Mouse (Mus musculus) cortical plate, adult 2 months (tissue): Measurements from ENCODE around the gene Bmpr1a. TPM values are rescaled to one million over a fixed set of nuclear protein-coding genes. Genes with fewer than 3 reads are reported as not detected.
"Not testable (repeated sequence)": the region's sequence is repeated elsewhere in the genome, so short reads cannot be mapped to it uniquely, and the experiment has no call there.

Experiments used
- H3K27ac ChIP-seq: fragments of 200-500 bp; 2 replicates; pipeline ENCODE4 v1.5.1; 2012; ENCODE audit warnings: low read length, control low read depth, inconsistent platforms; ENCODE audit not compliant: insufficient read depth
- H3K4me1 ChIP-seq: fragments of 200-500 bp; 2 replicates; pipeline ENCODE4 v1.6.1; 2011; ENCODE audit warnings: low read length; ENCODE audit not compliant: control insufficient read depth, insufficient read depth
- H3K4me3 ChIP-seq: fragments of 200-500 bp; 2 replicates; pipeline ENCODE4 v1.5.1; 2011; ENCODE audit warnings: mild to moderate bottlenecking, low read length, control low read depth; ENCODE audit not compliant: insufficient read depth
- CTCF ChIP-seq: fragments of 200-500 bp; IDR thresholded peaks from 2 replicates; pipeline ENCODE4 v1.5.1; 2011; ENCODE audit warnings: mild to moderate bottlenecking, control low read depth, low read length; ENCODE audit not compliant: insufficient read depth; ENCODE audit errors: extremely low read depth
- POLR2A ChIP-seq: fragments of 200-500 bp; IDR thresholded peaks from 2 replicates; pipeline ENCODE4 v1.6.1; 2011; ENCODE audit warnings: mild to moderate bottlenecking, low read length, control low read depth; ENCODE audit not compliant: insufficient read depth; ENCODE audit errors: extremely low read depth
- polyA plus RNA-seq: library from polyadenylated mRNA; depleted of rRNA; stranded (reverse); fragments of >200 nt; gene quantifications from 2 replicates; pipeline ENCODE4 v1.2.3, GENCODE M21; 2012; rRNA removed

Gene Bmpr1a
- polyA plus RNA-seq, 1 experiment: 21.5 TPM

DNA sequence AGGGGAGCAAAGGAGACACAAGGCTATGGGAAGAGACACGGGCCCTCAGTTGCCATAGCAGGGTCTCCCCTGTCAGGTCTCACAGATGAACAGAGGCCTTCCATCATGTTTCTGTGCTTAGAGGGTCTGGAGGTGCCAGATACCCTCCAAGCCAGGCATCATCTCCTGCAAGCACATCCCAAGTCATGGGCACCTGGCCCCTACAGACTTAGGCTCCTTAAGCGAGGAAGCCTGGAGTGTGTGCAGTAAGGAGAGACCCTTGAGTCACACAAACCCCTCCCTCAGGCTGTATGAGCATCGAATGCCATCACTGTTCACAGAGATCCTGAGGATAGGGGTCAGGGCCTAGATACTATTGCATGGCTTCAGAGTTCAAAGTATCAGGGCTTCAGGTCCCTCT, 132.2 kb downstream of the Bmpr1a start:
- H3K27ac ChIP-seq: no peak overlapping the region
- H3K4me1 ChIP-seq: no peaks in the 10 kb centered on the region

DNA sequence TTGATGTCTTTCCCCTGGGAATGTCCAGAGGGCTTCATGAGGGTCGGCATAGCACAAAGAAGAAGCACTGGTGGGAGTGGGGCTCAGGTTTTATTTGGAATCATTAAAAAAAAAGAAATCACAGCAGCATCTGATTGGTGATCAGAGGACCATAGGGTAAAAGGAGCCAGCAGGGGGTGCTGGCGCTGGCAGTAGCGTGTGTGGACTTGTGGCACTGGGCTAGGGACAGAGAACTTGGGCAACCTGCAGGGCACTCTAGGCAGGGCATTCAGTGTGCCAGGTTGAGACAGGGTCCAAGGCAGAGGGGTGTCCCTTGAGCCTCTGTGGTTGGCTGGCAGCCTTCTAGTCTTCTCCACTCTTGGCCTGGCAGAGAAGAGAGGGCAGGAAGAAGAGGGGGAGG, 132.9 kb downstream of the Bmpr1a start:
- Histone ChIP-seq H3K4me3 (no peak overlapping the region), H3K27ac (no peak overlapping the region), H3K4me1 (no peaks in the 10 kb centered on the region)
- peak; percentile 19; the same call in 1 of the 2 replicates for TF ChIP-seq CTCF
- no peak for TF ChIP-seq POLR2A

More for the DNA sequence above, 132.2 kb downstream of the Bmpr1a start:
- H3K4me3 ChIP-seq: no peak overlapping the region
- TF ChIP-seq CTCF (no peak), POLR2A (no peak)

GRCm38 (mm10) chr14:34365147-34365507, 138.0 kb downstream of the Bmpr1a start:
- no peak overlapping the region for H3K4me3 ChIP-seq
- H3K4me1 ChIP-seq: peaks cover 3% of the 10 kb centered on the region; the same call in 1 of the 2 replicates
- no peak overlapping the region for H3K27ac ChIP-seq
- TF ChIP-seq CTCF: no peak
- TF ChIP-seq POLR2A: no peak

DNA sequence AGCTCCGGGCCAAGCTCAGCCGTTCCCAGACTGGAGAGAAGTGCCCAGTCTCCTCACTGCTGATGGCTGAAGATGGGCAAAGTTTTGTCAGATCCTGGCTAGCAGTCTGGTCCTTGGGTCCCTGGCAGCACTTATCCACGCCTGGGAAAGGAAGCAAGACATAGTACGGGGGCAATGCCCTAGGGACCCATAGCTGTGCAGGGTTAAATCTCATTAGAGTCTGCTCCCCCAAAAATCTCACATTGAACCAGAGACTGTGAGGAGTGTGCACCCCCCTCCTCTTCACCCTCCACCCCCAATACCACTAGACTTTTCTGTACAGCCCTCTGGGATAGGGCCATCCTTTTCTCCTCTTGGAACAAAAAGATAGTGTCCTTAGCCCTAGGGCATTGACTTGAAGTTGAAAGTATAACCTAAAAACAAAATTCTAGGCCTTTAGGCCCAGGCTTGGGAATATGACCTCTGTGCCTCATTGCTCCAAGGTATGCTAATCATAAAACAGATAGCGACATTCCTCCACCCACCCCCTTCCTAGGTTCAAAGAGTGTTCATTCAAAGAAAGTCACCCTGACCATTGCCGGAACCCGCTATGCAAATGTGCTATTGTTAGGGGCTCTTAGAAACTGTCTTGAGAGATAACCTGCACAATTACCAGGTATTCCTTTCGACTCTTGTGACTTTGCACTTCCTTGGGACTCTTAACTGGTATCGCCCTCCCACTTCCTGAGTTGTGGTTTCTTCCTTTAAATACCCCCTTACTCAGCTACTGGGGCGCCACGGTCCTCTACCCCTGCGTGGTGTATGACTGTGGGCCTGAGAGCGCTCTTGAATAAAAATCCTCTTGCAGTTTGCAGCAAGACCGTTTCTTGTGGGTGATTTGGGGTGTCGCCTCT, 138.6 kb downstream of the Bmpr1a start:
- not testable (repeated sequence) for H3K4me1 ChIP-seq, H3K27ac ChIP-seq
- H3K4me3 ChIP-seq: peak overlapping the region; percentile 43

GRCm38 (mm10) chr14:34363490-34364253, 139.5 kb downstream of the Bmpr1a start:
- TF ChIP-seq POLR2A (0 out of 2 replicates have a peak, but pooled peaks have one; percentile 27), CTCF (no peak)
- Histone ChIP-seq H3K27ac (peak overlapping the region; percentile 51; the same call in 1 of the 2 replicates), H3K4me3 (peak overlapping the region; percentile 43)

DNA sequence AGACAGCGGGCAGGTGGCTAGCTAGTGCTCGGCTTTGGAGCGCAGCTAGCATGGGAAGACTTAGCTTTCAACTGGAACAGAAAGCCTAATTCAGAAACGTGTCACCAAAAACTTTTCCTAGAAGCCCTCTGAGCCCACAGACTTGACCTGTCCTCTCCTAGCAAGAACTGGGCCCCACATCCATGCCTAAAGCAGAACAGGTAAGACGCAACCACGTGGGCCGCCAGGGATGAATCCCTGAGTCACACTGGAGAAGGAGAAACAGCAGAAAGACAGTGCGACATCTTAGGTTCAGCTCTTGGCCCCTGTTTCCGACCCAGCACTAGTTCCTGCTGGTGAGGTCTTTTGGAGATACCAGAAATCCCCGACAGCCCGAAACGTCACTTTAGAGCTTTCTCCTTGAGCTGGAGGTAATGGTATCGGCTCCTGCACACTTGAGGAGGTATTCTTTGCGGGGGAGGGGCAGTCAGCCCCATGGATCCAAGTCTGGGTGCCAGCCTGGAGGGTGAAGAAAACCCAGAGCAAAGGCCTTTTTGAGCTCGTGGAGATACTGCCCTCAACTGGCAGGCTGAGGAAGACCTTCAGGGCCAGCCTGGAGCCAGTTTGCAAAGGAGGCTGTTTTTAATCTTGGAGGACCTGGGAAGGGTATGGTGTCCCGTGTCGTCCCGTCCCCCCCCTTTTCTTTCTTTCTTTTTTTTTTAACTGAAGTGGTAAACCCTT, 140.3 kb downstream of the Bmpr1a start:
- peak; percentile 67 for TF ChIP-seq CTCF
- no peak for TF ChIP-seq POLR2A
- Histone ChIP-seq H3K4me1 (peaks cover 4% of the 10 kb centered on the region; the same call in 1 of the 2 replicates), H3K4me3 (peak overlapping the region; percentile 43), H3K27ac (no peak overlapping the region)

More at GRCm38 (mm10) chr14:34363490-34364253, 139.5 kb downstream of the Bmpr1a start:
- peaks cover 3% of the 10 kb centered on the region; the same call in 1 of the 2 replicates for H3K4me1 ChIP-seq

DNA sequence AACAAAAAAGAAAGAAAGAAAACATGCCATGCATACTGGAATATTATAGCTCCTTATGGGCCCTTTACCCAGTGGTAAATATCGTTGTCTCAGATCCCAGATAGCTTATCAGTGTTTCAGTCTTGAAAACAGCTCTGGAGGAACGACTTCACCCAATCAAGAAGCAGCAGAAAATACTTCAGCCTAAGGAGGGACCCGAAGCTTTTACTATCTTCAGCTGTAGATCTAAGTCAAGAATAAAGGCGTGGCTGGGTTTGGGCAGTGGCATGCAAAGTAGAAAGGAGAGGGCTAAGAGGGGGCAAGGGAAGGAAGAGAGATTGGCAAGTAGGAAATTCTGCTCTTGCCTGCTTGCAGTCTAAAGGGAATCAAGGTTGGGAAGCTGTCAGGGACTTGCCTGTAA, 141.0 kb downstream of the Bmpr1a start:
- Histone ChIP-seq H3K4me3 (no peak overlapping the region), H3K4me1 (peaks cover 4% of the 10 kb centered on the region; the same call in 1 of the 2 replicates), H3K27ac (no peak overlapping the region)
- TF ChIP-seq CTCF (no peak), POLR2A (no peak)

Other genes starting within 250 kb of the Bmpr1a start
- gene Shld2, start 192.8 kb downstream of the Bmpr1a start, polyA plus RNA-seq: 4.1 and 4.6 TPM in 2 replicates
- gene Glud1, start 192.6 kb downstream of the Bmpr1a start, polyA plus RNA-seq: 174 and 177 TPM in 2 replicates
- not detected in 2 replicates for gene Fam25c, start 147.9 kb downstream of the Bmpr1a start, polyA plus RNA-seq
- 6.1 and 9.1 TPM in 2 replicates for gene Sncg, start 128.6 kb downstream of the Bmpr1a start, polyA plus RNA-seq
- 3.2 and 3.4 TPM in 2 replicates for gene Mmrn2, start 127.9 kb downstream of the Bmpr1a start, polyA plus RNA-seq
- not detected in 2 replicates for gene 9230112D13Rik, start 19.5 kb upstream of the Bmpr1a start, polyA plus RNA-seq
- 5.4 and 6.1 TPM in 2 replicates for gene Ldb3, start 85.3 kb upstream of the Bmpr1a start, polyA plus RNA-seq
- gene Opn4, start 96.8 kb upstream of the Bmpr1a start, polyA plus RNA-seq: 0.04 TPM in 1 of 2 replicates, not detected in the other
- gene Wapl, start 170.6 kb upstream of the Bmpr1a start, polyA plus RNA-seq: 16.0 and 16.3 TPM in 2 replicates